Mouse (Mus musculus): Measurements from ENCODE around the gene Tmem176a. TPM values are rescaled to one million over a fixed set of nuclear protein-coding genes. Genes with fewer than 3 reads are reported as not detected.
"Not testable (repeated sequence)": the region's sequence is repeated elsewhere in the genome, so short reads cannot be mapped to it uniquely, and the experiment has no call there.

The Tmem176a gene
- polyA plus RNA-seq, 1 experiment from 2014 or later, result 21.0 TPM

- H3K27me3 ChIP-seq (replicated peaks; ENCODE audit: low read depth, poor library complexity, severe bottlenecking), result no peaks in the 10 kb centered on the region; the same call in 1 of the 2 replicates
- WGBS, result 92% methylated on average over 2 of the region's 2 CpGs
- no peaks in the 10 kb centered on the region for H3K36me3 ChIP-seq (replicated peaks)
- H3K27ac ChIP-seq (replicated peaks), result no peak overlapping the region
- H3K4me3 ChIP-seq, result no peak overlapping the region
- no peak for DNase-seq (ENCODE audit: low spot score)
- H3K4me1 ChIP-seq, result peaks cover 11% of the 10 kb centered on the region
- no peaks in the 10 kb centered on the region for H3K9me3 ChIP-seq
Measured at GRCm38 (mm10) chr6:48854155-48854554, 13.4 kb downstream of the Tmem176a start.

GRCm38 (mm10) chr6:48857613-48858302 is 17.0 kb downstream of the Tmem176a start:
- Histone ChIP-seq H3K9me3 (no peaks in the 10 kb centered on the region), H3K27ac (replicated peaks) (no peak overlapping the region), H3K36me3 (replicated peaks) (no peaks in the 10 kb centered on the region), H3K4me3 (no peak overlapping the region), H3K27me3 (replicated peaks; ENCODE audit: low read depth, poor library complexity, severe bottlenecking) (no peaks in the 10 kb centered on the region; the same call in 1 of the 2 replicates), H3K4me1 (peaks cover 6% of the 10 kb centered on the region)
- 51% methylated on average over 8 of the region's 8 CpGs for WGBS
- DNase-seq (ENCODE audit: low spot score), result no peak

DNA sequence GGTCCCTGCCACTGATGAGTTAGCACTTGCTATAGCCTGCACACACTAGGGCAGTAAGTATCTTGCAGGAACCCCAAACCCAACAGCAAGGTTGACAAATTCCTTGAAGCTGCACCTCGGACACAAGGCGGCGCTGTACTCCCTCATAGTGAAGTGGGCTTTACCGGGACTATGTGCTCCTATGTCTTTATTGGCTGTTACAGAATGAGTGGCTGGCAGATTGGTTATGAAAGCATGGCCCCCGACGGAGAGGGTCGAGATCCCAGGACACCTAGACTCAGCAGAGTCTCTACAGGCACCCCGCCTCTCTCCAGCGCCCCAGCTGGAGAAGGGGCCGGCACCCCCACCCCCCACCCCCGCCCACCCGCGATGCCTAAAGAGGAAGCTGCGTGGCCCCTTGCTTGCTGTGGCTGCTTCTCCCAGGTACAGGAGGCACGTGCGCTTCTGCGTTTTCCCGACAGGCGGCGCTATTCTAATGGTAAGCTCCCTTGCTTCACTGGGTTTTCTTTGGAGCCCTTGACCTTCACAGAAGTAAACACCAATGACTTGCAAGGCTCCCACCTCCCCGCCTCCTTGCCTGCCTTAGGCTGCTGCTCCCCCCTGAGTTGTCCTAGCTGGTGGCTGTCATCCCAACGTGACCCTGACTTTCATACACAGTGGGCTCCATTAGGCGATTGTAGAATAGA is 19.6 kb downstream of the Tmem176a start:
- Histone ChIP-seq H3K27me3 (replicated peaks; ENCODE audit: low read depth, poor library complexity, severe bottlenecking) (peaks cover 6% of the 10 kb centered on the region; the same call in 1 of the 2 replicates), H3K36me3 (replicated peaks) (no peaks in the 10 kb centered on the region), H3K27ac (replicated peaks) (no peak overlapping the region; the same call in 1 of the 2 replicates), H3K4me3 (peak overlapping the region; percentile 50), H3K4me1 (peaks cover 6% of the 10 kb centered on the region; the same call in 1 of the 2 replicates), H3K9me3 (no peaks in the 10 kb centered on the region)
- WGBS, result 11% methylated on average over 23 of the region's 23 CpGs
- peak; percentile 68 for DNase-seq (ENCODE audit: low spot score)

DNA sequence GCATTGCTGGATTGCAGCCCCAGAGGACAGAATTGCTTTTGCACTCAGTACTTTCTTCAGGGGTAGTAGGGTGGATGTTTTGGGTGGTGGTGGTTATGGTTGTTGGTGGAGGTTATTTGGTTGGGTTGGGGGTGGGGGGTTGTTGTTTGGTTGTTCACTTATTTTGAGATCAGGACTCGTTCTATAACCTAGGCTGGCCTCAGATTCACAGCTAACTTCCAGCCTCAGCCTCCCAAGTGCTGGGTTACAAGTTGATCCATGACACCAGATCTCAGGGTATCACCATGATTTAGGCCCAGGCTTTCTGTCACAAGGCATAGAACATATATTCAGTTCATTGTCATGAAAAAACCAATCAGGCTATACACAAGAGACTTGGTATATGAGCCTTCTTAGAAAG is 20.1 kb downstream of the Tmem176a start:
- 90% methylated on average over 1 of the region's 1 CpGs for WGBS
- peaks cover 6% of the 10 kb centered on the region; the same call in 1 of the 2 replicates for H3K27me3 ChIP-seq (replicated peaks; ENCODE audit: low read depth, poor library complexity, severe bottlenecking)
- H3K9me3 ChIP-seq, result no peaks in the 10 kb centered on the region
- H3K4me3 ChIP-seq, result no peak overlapping the region
- no peak overlapping the region for H3K27ac ChIP-seq (replicated peaks)
- no peaks in the 10 kb centered on the region for H3K36me3 ChIP-seq (replicated peaks)
- H3K4me1 ChIP-seq, result peaks cover 6% of the 10 kb centered on the region; the same call in 1 of the 2 replicates
- DNase-seq (ENCODE audit: low spot score), result peak; percentile 0

- peaks cover 6% of the 10 kb centered on the region; the same call in 1 of the 2 replicates for H3K4me1 ChIP-seq
- WGBS, result 83% methylated on average over 12 of the region's 12 CpGs
- no peak overlapping the region for H3K4me3 ChIP-seq
- no peaks in the 10 kb centered on the region for H3K36me3 ChIP-seq (replicated peaks)
- H3K27ac ChIP-seq (replicated peaks), result no peak overlapping the region
- H3K27me3 ChIP-seq (replicated peaks; ENCODE audit: low read depth, poor library complexity, severe bottlenecking), result peaks cover 6% of the 10 kb centered on the region; the same call in 1 of the 2 replicates
- peak; percentile 7 for DNase-seq (ENCODE audit: low spot score)
- no peaks in the 10 kb centered on the region for H3K9me3 ChIP-seq
Measured at GRCm38 (mm10) chr6:48861616-48862280, 21.0 kb downstream of the Tmem176a start.

DNA sequence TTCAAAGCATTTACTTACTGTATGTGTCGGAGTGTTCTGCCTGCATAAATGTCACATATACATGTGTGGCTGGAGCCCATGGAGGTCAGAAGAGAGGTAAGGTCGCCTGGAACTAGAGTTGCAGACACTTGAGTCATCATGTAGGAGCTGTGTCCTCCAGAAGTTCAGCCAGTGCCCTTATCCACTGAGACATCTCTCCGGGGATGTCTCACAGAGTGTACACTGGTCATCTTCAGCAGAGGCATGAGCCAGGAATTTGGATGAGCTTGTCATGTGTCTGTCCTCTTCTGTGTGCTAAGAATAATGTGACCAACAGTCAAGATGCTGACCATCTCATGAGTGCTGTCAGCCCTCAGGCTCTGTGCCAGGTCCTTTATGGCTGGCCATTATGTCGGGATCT is 22.1 kb downstream of the Tmem176a start:
- Histone ChIP-seq H3K36me3 (replicated peaks) (no peaks in the 10 kb centered on the region), H3K4me1 (peaks cover 11% of the 10 kb centered on the region; the same call in 1 of the 2 replicates), H3K27ac (replicated peaks) (no peak overlapping the region), H3K9me3 (no peaks in the 10 kb centered on the region), H3K27me3 (replicated peaks; ENCODE audit: low read depth, poor library complexity, severe bottlenecking) (peaks cover 9% of the 10 kb centered on the region; the same call in 1 of the 2 replicates), H3K4me3 (no peak overlapping the region)
- no peak for DNase-seq (ENCODE audit: low spot score)
- 84% methylated on average over 4 of the region's 4 CpGs for WGBS

- DNase-seq (ENCODE audit: low spot score), result no peak
- peaks cover 9% of the 10 kb centered on the region; the same call in 1 of the 2 replicates for H3K27me3 ChIP-seq (replicated peaks; ENCODE audit: low read depth, poor library complexity, severe bottlenecking)
- no peaks in the 10 kb centered on the region for H3K36me3 ChIP-seq (replicated peaks)
- peaks cover 11% of the 10 kb centered on the region; the same call in 1 of the 2 replicates for H3K4me1 ChIP-seq
- H3K27ac ChIP-seq (replicated peaks), result no peak overlapping the region
- no peak overlapping the region for H3K4me3 ChIP-seq
- H3K9me3 ChIP-seq, result no peaks in the 10 kb centered on the region
- WGBS, result 86% methylated on average over 7 of the region's 7 CpGs
Measured at GRCm38 (mm10) chr6:48863488-48863887, 22.8 kb downstream of the Tmem176a start.

GRCm38 (mm10) chr6:48864181-48864580 is 23.5 kb downstream of the Tmem176a start:
- H3K27ac ChIP-seq (replicated peaks), result no peak overlapping the region
- no peaks in the 10 kb centered on the region for H3K9me3 ChIP-seq
- 69% methylated on average over 3 of the region's 3 CpGs for WGBS

DNA sequence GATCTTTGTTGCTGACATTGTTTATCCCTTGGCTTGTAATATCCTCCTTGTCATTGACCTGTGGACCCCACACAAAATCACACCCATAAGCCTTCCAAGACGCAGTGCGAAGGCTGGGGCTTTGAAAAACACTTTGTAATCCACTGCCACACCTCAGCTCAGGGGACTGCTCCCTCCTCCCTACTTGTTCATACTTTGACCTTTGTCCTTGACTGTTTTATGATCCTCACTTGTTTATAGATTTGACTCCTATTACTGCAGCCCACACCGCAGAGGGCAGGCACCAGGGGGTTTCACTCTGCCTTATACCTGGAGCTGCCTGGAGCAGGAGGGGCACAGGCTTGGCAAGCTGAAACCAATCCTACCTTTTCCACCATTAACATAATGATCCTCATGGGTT is 24.0 kb downstream of the Tmem176a start:
- H3K27me3 ChIP-seq (replicated peaks; ENCODE audit: low read depth, poor library complexity, severe bottlenecking), result 0 out of 2 replicates have a peak, but pooled peaks cover 9% of the 10 kb centered on the region
- peaks cover 11% of the 10 kb centered on the region; the same call in 1 of the 2 replicates for H3K4me1 ChIP-seq
- 68% methylated on average over 3 of the region's 3 CpGs for WGBS
- no peaks in the 10 kb centered on the region for H3K9me3 ChIP-seq
- H3K36me3 ChIP-seq (replicated peaks), result no peaks in the 10 kb centered on the region
- no peak overlapping the region for H3K27ac ChIP-seq (replicated peaks)
- H3K4me3 ChIP-seq, result no peak overlapping the region
- peak; percentile 5 for DNase-seq (ENCODE audit: low spot score)

More at GRCm38 (mm10) chr6:48864181-48864580, 23.5 kb downstream of the Tmem176a start:
- peaks cover 11% of the 10 kb centered on the region; the same call in 1 of the 2 replicates for H3K4me1 ChIP-seq
- peaks cover 9% of the 10 kb centered on the region; the same call in 1 of the 2 replicates for H3K27me3 ChIP-seq (replicated peaks; ENCODE audit: low read depth, poor library complexity, severe bottlenecking)
- H3K4me3 ChIP-seq, result no peak overlapping the region
- no peaks in the 10 kb centered on the region for H3K36me3 ChIP-seq (replicated peaks)
- peak; percentile 6 for DNase-seq (ENCODE audit: low spot score)

- DNase-seq (ENCODE audit: low spot score), result no peak
- Histone ChIP-seq H3K4me1 (peaks cover 8% of the 10 kb centered on the region; the same call in 1 of the 2 replicates), H3K36me3 (replicated peaks) (no peaks in the 10 kb centered on the region), H3K27me3 (replicated peaks; ENCODE audit: low read depth, poor library complexity, severe bottlenecking) (0 out of 2 replicates have a peak, but pooled peaks cover 9% of the 10 kb centered on the region), H3K4me3 (no peak overlapping the region), H3K9me3 (no peaks in the 10 kb centered on the region), H3K27ac (replicated peaks) (no peak overlapping the region)
- WGBS, result 88% methylated on average over 1 of the region's 1 CpGs
Measured at GRCm38 (mm10) chr6:48865152-48865745, 24.5 kb downstream of the Tmem176a start.

DNA sequence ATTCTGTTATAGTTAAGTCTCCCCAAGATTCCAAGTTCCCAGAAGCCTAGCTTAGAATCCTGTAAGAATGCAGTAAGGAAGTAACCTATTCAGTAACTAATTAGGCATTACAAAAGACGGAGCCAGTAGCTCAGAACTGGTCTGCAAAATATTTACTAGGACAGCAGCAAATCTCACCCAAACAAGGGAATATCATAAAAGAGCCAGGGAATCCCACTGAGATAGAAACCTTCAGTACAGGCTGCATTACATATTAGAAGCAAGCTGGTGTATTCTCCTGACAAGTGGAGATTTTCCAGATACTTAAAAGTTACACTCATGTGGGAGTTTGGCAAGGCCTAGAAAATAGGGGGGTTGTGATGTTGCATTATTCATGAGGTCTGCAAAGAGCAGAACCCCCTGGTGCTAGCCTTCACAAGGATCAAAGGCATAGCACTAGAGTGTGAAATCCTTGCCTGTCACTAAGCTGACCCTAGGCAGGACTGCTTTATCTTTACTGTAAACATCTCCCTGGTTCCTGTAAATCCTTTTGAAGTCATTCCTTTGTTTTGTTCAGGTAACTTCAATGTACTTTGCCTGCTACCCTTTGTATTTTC is 25.7 kb downstream of the Tmem176a start:
- 11% methylated on average over 1 of the region's 1 CpGs for WGBS
- peak; percentile 4 for DNase-seq (ENCODE audit: low spot score)
- not testable (repeated sequence) for H3K4me1 ChIP-seq; H3K27me3 ChIP-seq (replicated peaks; ENCODE audit: low read depth, poor library complexity, severe bottlenecking); H3K9me3 ChIP-seq; H3K4me3 ChIP-seq; H3K36me3 ChIP-seq (replicated peaks); H3K27ac ChIP-seq (replicated peaks)

All from embryonic facial prominence, embryonic 10.5 days (tissue).